Mouse (Mus musculus) erythroblast, adult 5-6 weeks (primary cell): ENCODE measurements around the gene Nsrp1. TPM values are rescaled to one million over a fixed set of nuclear protein-coding genes. Genes with fewer than 3 reads are reported as not detected.
A peak's percentile ranks its signal among the peaks of the same experiment; 100 is the strongest.

Experiments
- ATAC-seq: replicated peaks from 2 replicates; pipeline ENCODE4 v1.8.0; 2016; ENCODE audit warnings: moderate number of reproducible peaks, mild to moderate bottlenecking, moderate TSS enrichment, inconsistent platforms; ENCODE audit not compliant: poor library complexity, low FRiP score, severe bottlenecking
- total RNA-seq, 2 experiments: library from RNA; stranded (forward) in 1 of 2; stranded (reverse) in 1 of 2; fragments of 150-400 nt in 1 of 2; fragments of 200-764, 138-1000 nt in 1 of 2; gene quantifications; 2 replicates each; pipeline versions ENCODE4 v1.2.3 to v1.2.4; 2015 to 2017; ENCODE audit warnings: low replicate concordance in 2 of 2

The Nsrp1 gene
- total RNA-seq, 2 experiments from 2014 or later = 1.9 to 7.9 TPM

GRCm38 (mm10) chr11:77063406-77063805, 14.8 kb downstream of the Nsrp1 start:
- ATAC-seq = no peak

DNA sequence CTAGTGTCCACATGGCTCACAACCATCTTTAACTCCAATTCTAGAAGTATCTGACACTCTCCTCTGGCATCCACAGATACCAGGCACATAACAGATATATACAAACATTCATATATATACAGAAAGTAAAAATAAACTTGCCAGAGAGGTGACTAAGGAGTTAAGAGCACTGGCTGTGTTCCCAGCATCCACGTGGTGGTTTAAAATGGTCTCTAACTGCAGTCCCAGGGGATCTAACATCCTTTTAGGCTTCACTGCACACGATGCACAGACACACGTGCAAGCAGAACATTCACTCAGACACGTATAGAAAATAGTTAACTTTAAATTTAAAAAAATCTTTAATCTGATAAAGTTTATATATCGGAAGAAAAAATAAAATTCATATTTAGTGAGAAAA, 16.3 kb downstream of the Nsrp1 start:
- no peak for ATAC-seq

DNA sequence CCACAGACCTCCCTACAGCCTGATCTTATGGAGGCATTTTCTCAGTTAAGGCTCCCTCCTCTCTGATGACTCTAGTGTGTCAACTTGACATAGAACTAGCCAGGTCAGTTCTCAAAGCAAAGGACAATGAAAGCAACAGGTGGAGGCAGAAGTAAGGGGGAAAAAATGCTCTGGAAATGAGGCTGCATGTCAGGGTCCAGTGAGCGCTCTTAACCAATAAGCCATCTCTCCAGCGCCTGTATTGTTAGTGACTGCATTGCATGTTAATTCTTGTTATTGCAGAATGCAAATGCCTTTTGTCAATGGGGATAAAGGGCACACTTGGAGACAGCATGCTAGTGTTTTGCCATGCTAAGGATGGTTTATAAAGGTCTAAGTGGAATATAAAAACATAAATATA, 35.4 kb downstream of the Nsrp1 start:
- ATAC-seq = no peak

GRCm38 (mm10) chr11:77041891-77042290, 36.3 kb downstream of the Nsrp1 start:
- ATAC-seq = no peak

DNA sequence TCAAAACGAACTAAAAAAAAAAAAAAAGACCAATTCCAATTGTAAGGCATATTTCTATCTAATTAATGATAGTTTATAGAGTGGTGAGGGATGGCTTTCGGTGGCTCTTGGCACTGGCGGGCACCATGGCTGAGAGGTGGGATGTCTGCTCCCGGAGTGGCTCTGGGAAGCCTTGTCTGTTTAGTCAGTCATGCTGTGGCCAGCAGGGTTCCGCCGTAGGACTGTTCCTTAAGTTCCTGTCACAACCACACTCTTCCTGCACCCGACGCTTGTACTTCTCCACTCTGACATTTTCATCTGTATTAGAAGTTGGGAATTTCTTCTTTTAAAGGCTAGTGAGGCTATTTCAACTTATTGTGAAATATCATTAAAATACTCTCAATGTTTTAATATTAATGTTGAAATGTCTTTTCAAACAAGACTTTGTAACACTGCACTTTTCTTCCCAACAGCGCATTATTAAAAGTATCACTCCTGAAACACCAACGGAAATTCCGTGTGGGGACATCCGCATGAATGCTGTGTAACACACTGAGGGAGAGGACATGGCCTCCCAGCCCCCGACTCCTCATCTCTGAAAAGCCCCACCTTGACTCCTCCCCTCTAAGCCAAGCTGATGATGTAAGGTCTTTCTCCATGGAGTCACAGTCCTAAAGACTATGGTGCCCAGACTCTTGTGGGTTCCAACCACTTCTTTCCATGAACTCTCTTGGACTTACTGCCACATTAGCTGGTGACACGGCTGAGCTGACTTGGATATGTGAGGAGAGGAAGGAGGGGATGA, 46.9 kb downstream of the Nsrp1 start:
- no peak for ATAC-seq

GRCm38 (mm10) chr11:77028157-77028556, 50.1 kb downstream of the Nsrp1 start:
- no peak for ATAC-seq

DNA sequence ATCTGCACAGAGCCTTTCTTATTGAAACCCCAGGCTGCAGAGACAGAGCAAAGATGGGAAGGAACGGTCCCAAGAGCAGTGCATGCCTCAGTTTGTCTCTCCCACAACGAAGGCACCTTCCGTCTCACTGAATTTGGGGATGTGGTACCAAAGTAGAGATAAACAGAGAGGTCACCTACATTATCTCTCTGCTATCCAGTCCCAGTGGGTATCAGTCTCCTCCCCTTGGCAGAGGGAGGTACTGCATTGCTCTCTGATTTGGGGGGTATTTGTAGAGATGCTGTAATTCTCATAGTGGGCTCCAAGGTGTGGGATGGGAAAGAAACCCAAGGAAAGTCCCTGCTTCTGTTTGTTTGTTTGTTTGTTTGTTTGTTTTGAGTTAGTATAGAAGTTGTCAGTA, 51.7 kb downstream of the Nsrp1 start:
- ATAC-seq = no peak

GRCm38 (mm10) chr11:77021749-77022396, 56.4 kb downstream of the Nsrp1 start:
- ATAC-seq = no peak

- ATAC-seq = no peak
Observed at GRCm38 (mm10) chr11:77019539-77019938, 58.7 kb downstream of the Nsrp1 start.

DNA sequence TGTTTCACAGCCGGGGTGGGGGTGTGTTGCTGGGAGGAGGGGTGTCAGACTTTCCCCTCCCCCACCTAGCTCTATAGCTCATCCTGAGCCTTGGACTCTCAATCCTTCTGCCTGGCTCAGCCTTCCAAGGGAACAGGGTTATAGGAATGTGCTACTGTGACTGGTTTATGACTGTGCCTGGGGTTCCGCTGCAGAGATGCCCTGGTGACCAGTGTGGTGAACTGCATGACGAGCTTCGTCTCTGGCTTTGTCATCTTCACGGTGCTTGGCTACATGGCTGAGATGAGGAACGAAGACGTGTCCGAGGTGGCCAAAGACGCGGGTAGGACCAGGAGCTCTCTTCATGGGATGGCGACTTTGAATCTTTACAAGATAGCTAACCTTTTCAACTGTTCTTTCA, 60.2 kb downstream of the Nsrp1 start:
- ATAC-seq = no peak

DNA sequence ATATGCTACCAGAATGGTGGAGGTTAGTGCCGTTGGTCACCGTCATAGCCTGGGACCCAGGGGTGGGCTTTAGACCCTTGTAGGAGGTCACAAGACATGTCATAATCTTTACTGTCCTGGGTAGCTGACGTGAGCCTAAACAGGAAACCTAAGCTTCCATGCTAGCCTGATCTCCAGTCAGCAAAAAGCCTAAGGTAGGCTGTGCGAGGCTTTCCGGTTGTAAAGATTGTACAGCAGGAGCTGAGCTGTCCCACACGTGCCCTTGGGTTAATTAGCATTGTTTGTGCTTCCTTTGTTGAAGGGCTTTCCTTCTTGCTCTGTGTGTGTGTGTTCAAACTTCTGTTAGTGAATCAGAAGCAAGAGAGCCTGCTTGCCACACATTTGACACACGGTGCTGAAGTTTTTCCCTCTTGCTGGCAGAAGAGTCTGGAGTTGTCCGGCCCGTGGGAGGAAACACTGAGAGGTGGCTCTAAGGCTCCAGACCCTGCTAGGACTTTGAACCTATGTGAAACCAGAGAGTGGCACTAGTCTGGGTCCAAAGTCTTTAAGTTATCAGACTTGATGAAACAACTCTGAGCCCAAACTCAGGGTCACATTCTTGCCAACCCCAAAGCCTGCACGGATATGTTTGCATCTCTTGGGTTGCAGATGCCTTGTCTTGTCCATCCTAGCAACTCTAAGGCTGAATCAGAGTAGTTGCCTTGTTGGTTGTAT, 67.3 kb downstream of the Nsrp1 start:
- no peak for ATAC-seq

DNA sequence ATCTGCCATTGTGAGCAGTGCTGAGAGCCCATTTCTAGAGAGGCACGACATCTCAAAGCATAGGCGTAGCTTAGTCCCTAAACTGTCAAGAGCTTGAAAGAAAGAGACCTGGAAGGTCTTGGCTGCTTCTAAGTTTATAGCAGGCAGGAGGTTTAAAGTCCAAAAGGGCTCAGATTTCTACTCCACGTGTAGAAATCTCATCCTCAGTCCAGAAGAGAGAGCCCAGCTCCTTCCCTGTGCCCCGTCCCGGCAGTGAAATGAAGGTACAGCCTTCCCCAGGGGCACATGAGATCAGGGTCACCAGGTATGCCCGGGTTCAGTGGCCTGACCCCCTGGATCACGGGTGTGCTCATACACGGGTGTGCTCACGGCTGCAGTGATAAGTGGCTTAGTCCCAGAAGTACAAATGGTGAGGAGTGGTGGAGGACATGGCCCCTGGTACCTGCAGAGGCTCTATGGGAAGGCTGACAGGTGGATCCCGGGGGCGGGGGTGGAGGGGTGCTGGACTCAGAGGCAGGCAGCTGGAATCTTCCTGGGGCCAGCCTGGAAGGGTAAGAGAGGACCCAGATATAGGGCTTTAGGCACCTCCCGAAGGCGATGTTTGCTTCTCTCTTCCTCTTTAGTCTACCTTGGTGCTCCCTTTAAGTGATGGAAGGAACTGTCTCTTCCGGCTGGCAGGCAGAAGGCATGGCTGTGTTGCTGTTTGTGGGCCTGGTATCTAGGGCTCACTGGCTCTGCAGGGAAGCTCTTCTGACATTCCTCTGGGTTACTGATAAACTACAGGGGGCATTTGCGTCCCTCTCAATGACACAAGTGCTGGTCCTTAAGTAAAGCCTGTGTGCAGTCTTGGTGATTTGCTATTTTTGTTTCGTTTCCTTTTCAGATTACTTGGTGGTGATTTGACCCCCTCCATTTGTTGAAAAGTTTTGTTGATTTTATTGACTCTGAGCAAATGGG, 68.9 kb downstream of the Nsrp1 start:
- ATAC-seq = no peak

GRCm38 (mm10) chr11:77006616-77007015, 71.6 kb downstream of the Nsrp1 start:
- no peak for ATAC-seq

DNA sequence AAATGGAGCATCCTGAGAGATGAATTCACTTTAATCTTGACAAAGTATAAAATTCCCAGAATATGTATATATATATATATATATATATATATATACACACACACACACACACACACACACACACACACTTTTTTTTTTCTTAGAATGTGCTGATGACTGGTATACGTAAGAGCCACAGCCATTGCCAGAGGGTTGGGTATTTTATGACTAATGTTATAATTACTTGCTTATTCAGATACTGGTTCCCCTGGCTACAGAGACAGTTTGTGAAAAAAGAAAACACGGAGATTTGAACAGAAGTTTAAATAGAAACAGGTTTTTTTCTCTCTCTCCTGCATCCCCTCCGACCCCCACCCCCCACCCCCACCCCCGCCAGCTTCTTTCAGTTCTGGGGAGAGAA, 72.4 kb downstream of the Nsrp1 start:
- ATAC-seq = no peak

DNA sequence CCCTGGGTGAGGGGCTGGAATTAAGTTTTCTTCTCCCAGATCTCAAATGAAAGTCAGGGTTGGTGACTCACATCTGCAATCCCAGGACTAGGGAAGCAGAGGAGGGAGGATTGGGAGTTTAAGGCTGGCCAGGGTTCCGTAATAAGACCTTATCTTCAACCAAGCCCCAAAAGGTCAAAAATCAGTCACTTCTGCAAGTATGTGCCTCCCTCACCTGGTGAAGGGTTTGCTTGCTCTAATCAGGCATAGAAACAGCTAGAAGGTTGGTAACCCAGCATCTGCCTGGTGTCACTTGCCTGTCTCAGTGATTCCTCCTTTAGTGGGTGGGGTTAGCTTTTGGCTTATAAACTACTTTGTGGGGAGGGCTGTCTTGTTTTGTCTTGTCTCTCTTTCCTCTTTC, 75.9 kb downstream of the Nsrp1 start:
- ATAC-seq = no peak

GRCm38 (mm10) chr11:77000741-77001140, 77.5 kb downstream of the Nsrp1 start:
- ATAC-seq = no peak

- no peak for ATAC-seq
Observed at GRCm38 (mm10) chr11:76998705-76999226, 79.5 kb downstream of the Nsrp1 start.

- no peak for ATAC-seq
Observed at GRCm38 (mm10) chr11:76997916-76998704, 80.1 kb downstream of the Nsrp1 start, which contains the start of gene Slc6a4. Gene Slc6a4, plus strand, starts transcription at chr11:76998603.

DNA sequence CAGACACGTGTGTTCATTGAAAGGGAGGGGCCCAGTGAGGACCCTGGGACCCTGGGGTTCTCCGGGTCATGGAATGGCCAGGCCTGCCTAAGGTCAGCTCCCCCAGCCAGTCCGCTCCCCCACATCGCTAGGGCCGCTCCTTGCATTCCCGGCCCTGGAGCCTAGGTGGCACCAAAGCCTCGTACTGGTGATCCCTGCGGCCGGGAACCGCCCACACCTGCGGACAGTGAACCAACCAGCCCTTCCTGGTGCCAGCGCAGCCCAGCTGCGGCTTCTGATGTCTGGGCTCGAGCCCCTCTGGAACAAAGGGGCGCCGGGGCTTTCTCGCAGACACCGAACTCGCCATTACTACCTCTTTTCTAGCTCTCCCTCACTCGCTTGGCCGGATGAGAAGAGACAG, 80.9 kb downstream of the Nsrp1 start:
- peak; percentile 76 for ATAC-seq
